Mouse (Mus musculus): ENCODE results near the gene Slc5a6.

DNA sequence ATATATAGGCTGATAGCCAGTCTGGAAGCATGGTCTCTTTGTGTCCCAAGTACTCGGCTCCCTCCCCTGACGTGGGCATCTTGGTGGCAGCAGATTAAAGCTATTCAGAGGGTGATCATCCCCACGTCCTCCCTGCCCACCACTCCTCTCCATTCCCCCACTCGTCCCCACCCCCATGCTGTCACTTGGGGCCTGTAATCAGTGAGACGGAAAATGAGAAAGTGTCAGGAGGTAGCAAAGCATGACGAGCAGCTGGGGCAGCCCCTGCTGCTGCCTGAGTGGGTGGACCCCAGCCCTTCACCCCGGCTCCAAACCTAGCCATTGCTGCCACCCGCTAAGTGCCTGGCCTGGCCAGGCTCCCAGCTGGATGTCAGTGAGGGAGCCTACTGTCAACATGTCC, 35.2 kb upstream of the Slc5a6 start:
- no peak for TF ChIP-seq CTCF (conservative IDR thresholded peaks at IDR 0.05; ENCODE audit: insufficient read depth, insufficient read length, low read depth, low read length)
- TF ChIP-seq POLR2A (IDR thresholded peaks at IDR 0.05; ENCODE audit: low read depth, low read length) = no peak

Data from kidney, adult 2 months (tissue).